Mouse (Mus musculus) kidney, adult 2 months (tissue): ENCODE results near the gene Pttg1.

Source experiments
- CTCF ChIP-seq: fragments of 200-500 bp; conservative IDR thresholded peaks from 2 replicates; pipeline ENCODE4 v1.5.1; 2011; ENCODE audit warnings: low read depth, mild to moderate bottlenecking, control low read depth, low read length, moderate library complexity, mixed read lengths; ENCODE audit not compliant: insufficient read depth, insufficient read length
- POLR2A ChIP-seq: fragments of 200-500 bp; IDR thresholded peaks from one replicate; pipeline ENCODE4 v1.6.1; 2011; ENCODE audit warnings: low read depth, low read length, control low read depth

DNA sequence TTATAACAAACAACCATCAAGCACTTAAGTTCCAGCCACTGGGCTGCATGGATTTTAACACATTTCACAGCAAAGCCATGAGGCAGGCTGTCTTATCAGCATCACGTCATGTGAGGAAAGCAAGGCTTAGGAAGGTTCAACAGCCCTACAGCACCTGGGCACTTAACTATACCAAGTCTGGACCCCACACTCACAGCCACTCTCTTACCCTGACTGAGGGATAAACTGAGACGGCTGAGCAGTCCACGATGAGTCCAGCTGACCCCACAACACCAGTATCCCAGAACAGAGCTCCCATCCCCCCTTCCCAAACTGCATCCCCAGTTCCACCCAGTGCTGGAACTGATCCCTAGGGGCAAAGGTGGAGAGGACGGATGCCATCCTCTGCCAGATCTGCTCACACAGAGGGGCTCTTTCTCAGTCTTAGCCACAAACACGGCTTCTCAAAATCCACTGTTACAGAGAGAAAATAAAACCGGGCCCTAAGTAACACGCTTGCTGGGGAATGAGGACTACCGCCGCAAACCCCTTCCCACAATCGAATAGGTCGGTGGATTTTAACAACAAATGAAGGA, 46.1 kb downstream of the Pttg1 start:
- TF ChIP-seq POLR2A: no peak
- TF ChIP-seq CTCF: no peak
